Mouse (Mus musculus): ENCODE data around the gene Pcdh9.
A peak's percentile ranks its signal among the peaks of the same experiment; 100 is the strongest.
"Not testable (repeated sequence)": the region's sequence is repeated elsewhere in the genome, so short reads cannot be mapped to it uniquely, and the experiment has no call there.

The Pcdh9 gene

GRCm38 (mm10) chr14:93234333-93234732 lies 656.1 kb downstream of the Pcdh9 start:
- DNase-seq (ENCODE audit: extremely low read depth, insufficient read length, low spot score) = no peak

- DNase-seq (ENCODE audit: extremely low read depth, insufficient read length, low spot score) = no peak
These were observed 656.9 kb downstream of the Pcdh9 start for GRCm38 (mm10) chr14:93233599-93233998.

- DNase-seq (ENCODE audit: extremely low read depth, insufficient read length, low spot score) = not testable (repeated sequence)
These were observed 675.6 kb downstream of the Pcdh9 start for GRCm38 (mm10) chr14:93214846-93215245.

- DNase-seq (ENCODE audit: extremely low read depth, insufficient read length, low spot score) = peak; percentile 21
These were observed 690.7 kb downstream of the Pcdh9 start for GRCm38 (mm10) chr14:93199791-93200190.

- DNase-seq (ENCODE audit: extremely low read depth, insufficient read length, low spot score) = no peak
These were observed 707.6 kb downstream of the Pcdh9 start for GRCm38 (mm10) chr14:93182606-93183491.

- no peak for DNase-seq (ENCODE audit: extremely low read depth, insufficient read length, low spot score)
These were observed 721.3 kb downstream of the Pcdh9 start for GRCm38 (mm10) chr14:93169201-93169600.

GRCm38 (mm10) chr14:93168367-93168766 lies 722.1 kb downstream of the Pcdh9 start:
- DNase-seq (ENCODE audit: extremely low read depth, insufficient read length, low spot score) = peak; percentile 1

GRCm38 (mm10) chr14:93143414-93143813 lies 747.1 kb downstream of the Pcdh9 start:
- DNase-seq (ENCODE audit: extremely low read depth, insufficient read length, low spot score) = no peak

- no peak for DNase-seq (ENCODE audit: extremely low read depth, insufficient read length, low spot score)
These were observed 748.4 kb downstream of the Pcdh9 start for GRCm38 (mm10) chr14:93142076-93142475.

GRCm38 (mm10) chr14:93126993-93127392 lies 763.5 kb downstream of the Pcdh9 start:
- no peak for DNase-seq (ENCODE audit: extremely low read depth, insufficient read length, low spot score)

- DNase-seq (ENCODE audit: extremely low read depth, insufficient read length, low spot score) = no peak
These were observed 787.7 kb downstream of the Pcdh9 start for GRCm38 (mm10) chr14:93102755-93103154.

- DNase-seq (ENCODE audit: extremely low read depth, insufficient read length, low spot score) = no peak
These were observed 795.4 kb downstream of the Pcdh9 start for GRCm38 (mm10) chr14:93095081-93095480.

- no peak for DNase-seq (ENCODE audit: extremely low read depth, insufficient read length, low spot score)
These were observed 797.7 kb downstream of the Pcdh9 start for GRCm38 (mm10) chr14:93092806-93093205.

GRCm38 (mm10) chr14:93085646-93086045 lies 804.8 kb downstream of the Pcdh9 start:
- no peak for DNase-seq (ENCODE audit: extremely low read depth, insufficient read length, low spot score)

GRCm38 (mm10) chr14:93083140-93083539 lies 807.3 kb downstream of the Pcdh9 start:
- DNase-seq (ENCODE audit: extremely low read depth, insufficient read length, low spot score) = no peak

- DNase-seq (ENCODE audit: extremely low read depth, insufficient read length, low spot score) = no peak
These were observed 809.6 kb downstream of the Pcdh9 start for GRCm38 (mm10) chr14:93080910-93081309.

- no peak for DNase-seq (ENCODE audit: extremely low read depth, insufficient read length, low spot score)
These were observed 814.7 kb downstream of the Pcdh9 start for GRCm38 (mm10) chr14:93075761-93076160.

- DNase-seq (ENCODE audit: extremely low read depth, insufficient read length, low spot score) = no peak
These were observed 818.1 kb downstream of the Pcdh9 start for GRCm38 (mm10) chr14:93072346-93072745.

GRCm38 (mm10) chr14:93070140-93070539 lies 820.3 kb downstream of the Pcdh9 start:
- peak; percentile 11 for DNase-seq (ENCODE audit: extremely low read depth, insufficient read length, low spot score)

GRCm38 (mm10) chr14:93067411-93068336 lies 822.8 kb downstream of the Pcdh9 start:
- DNase-seq (ENCODE audit: extremely low read depth, insufficient read length, low spot score) = no peak

- no peak for DNase-seq (ENCODE audit: extremely low read depth, insufficient read length, low spot score)
These were observed 823.6 kb downstream of the Pcdh9 start for GRCm38 (mm10) chr14:93066732-93067410.

Data from 3134 (cell line).